Mouse (Mus musculus) heart, postnatal 0 days (tissue): ENCODE results near the gene Pnpla6.

Source experiments
- CTCF ChIP-seq: IDR thresholded peaks from 2 replicates; pipeline ENCODE4 v1.5.1; 2016; ENCODE audit warnings: antibody characterized with exemption, control low read depth, low read depth
- EP300 ChIP-seq: IDR thresholded peaks from 2 replicates; pipeline ENCODE4 v1.6.1; 2016; ENCODE audit warnings: antibody characterized with exemption, low read depth

- TF ChIP-seq CTCF = no peak
- TF ChIP-seq EP300 = no peak
Observed at GRCm38 (mm10) chr8:3587391-3588257, 72.4 kb downstream of the Pnpla6 start.
